Mouse (Mus musculus) monocyte, adult 59 days (primary cell): ENCODE data around the gene Gtf3c6. TPM values are rescaled to one million over a fixed set of nuclear protein-coding genes. Genes with fewer than 3 reads are reported as not detected.

Experiments
- total RNA-seq, 2 experiments: library from RNA; stranded (reverse); gene quantifications; one replicate each; pipeline ENCODE4 v1.2.4; 2023

Gtf3c6 gene
- total RNA-seq = 10 to 100 TPM; 13.0 to 19.8 TPM

DNA sequence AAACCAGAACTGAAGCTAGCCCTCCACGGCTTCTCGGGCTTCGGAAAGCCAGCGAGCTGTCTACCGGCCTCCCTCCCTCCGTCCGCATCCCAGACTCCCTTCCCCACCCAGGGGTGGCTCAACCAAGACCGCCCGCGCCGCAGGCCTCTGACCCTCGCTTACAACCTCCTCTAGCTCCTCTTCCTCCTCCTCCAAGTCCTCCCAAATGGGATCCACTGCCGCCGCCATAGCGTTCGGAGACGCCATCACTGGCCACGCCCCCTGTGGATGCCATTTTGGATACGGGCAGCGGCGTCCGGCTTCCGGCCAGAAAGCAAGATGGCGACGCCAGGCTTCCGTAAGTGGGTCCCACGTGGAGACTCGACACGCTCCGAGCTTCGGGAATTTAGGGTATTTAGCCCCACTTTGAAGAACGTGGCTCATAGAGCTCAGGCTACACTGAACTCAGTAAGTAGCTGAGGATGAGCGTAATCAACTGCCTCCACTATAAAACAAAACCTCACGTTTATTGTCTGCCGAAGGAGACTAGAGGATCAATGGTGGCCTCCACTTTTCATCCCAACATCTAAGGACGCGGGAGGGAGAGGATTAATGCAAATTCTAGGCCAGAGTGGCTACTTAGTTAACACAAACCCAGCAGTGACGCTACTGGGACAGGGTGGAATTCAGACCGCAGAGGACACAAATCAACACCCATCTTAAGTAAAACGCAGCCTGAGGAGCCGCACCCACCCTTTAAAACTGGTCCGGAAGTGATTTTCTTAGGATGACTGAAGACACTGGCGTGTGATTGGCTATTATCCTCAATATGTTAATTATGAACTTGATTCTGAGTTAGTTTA, at the start of gene Gtf3c6:
Gtf3c6 (minus strand) TSS at position 695 of the 842 bp plus-strand sequence.

GRCm38 (mm10) chr10:40302140-40302985, 44.5 kb upstream of the Gtf3c6 start, which contains the start of gene Amd1:
Gene Amd1 (minus strand): TSS chr10:40302186.

GRCm38 (mm10) chr10:40246374-40247165, 11.3 kb downstream of the Gtf3c6 start, which contains the start of gene Rpf2:
Gene Rpf2 (minus strand): TSS chr10:40247036.

Other genes starting within 250 kb of the Gtf3c6 start
- gene Mfsd4b1, start 232.8 kb downstream of the Gtf3c6 start, total RNA-seq = not detected
- gene Slc16a10, start 115.8 kb downstream of the Gtf3c6 start, total RNA-seq = 10 to 100 TPM; 48.7 to 48.8 TPM
- gene Rpf2, start 11.1 kb downstream of the Gtf3c6 start, total RNA-seq = 10 to 100 TPM; 15.2 to 19.3 TPM
- gene Amd1, start 44.1 kb upstream of the Gtf3c6 start, total RNA-seq = 10 to 100 TPM; 35.1 to 45.2 TPM
- gene Cdk19, start 81.5 kb upstream of the Gtf3c6 start, total RNA-seq = 10 to 100 TPM; 36.9 to 39.1 TPM